Mouse (Mus musculus): ENCODE data around the gene Sprtn.

Sprtn gene

GRCm38 (mm10) chr8:124897386-124898250 lies at the start of gene Sprtn, which contains the start of gene Exoc8:
Sprtn (plus strand) TSS chr8:124897886.
Exoc8 (minus strand) TSS chr8:124897705.
- DNase-seq = peak; percentile 96

GRCm38 (mm10) chr8:124853511-124853910 lies 44.2 kb upstream of the Sprtn start:
- DNase-seq = no peak

DNA sequence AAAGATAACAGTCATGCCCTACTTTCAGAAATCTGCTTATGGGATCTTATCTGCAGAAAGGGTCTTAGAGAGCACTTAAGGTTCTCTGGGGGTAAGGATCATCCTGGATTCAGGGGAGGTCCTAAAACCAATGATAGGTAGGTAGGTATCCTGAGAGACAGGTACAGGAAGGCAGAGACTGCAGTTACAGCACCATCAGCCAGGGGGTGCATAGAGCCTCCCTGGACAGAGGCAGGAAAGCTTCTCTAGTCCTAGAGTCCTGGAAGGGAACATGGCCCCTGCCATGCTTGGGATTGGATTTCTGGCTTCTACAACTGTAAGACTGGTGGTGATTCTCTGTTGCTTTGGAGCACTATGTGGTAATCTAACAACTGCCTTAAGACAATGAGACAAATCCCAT lies 38.2 kb upstream of the Sprtn start:
- DNase-seq = peak; percentile 64

- no peak for DNase-seq
These were observed 37.5 kb upstream of the Sprtn start for GRCm38 (mm10) chr8:124860188-124860587.

GRCm38 (mm10) chr8:124862321-124863162 lies 35.1 kb upstream of the Sprtn start, which contains the start of the genes Gnpat and 2810004N23Rik:
Gnpat (plus strand) TSS chr8:124863033.
2810004N23Rik (minus strand) TSS chr8:124863120.
- peak; percentile 93 for DNase-seq

DNA sequence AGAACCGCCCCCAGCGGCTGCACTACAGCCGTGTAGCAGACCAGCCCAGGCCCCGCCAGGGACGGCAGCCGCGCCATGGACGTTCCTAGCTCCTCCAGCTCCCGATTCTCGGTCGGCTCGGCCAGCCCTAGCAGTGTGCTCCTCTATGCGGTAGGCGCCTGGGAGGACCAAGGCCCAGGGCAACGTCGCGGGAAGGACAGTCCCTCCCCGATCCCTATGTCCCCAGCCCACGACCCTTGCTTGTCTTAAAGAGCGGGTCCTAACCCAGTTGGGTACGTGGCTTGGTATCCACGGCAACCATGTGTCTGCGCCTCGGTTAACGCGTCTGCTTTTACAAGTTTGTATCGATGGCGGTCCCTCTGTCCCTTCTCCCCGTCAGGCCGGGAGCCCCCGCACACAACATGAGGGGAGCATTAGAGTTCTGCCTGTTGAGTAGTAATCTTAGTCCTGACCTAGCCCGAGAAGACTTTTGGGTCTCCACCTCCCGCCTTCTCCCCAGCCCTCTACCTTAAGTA lies 34.5 kb upstream of the Sprtn start:
- DNase-seq = no peak

DNA sequence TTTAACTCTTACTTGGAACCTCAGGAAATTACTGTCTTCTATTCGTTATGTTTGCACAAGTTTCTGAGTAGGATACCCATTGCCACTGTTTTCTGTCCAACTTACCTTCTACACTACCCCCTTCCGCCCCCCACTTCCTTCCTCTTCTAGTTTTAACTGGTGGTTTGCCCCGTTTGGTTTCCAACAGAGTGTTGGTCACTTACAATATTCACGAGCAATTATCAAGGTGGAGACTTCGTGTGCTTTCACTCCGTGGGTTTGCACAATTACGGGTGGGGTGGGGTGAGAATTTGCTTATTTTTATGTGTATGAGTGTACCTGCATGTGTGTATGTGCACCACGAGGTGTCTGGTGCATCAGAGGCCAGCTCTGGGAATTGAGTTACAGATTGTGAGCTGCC lies 34.0 kb upstream of the Sprtn start:
- DNase-seq = no peak

- peak; percentile 21 for DNase-seq
These were observed 31.0 kb upstream of the Sprtn start for GRCm38 (mm10) chr8:124866669-124867068.

DNA sequence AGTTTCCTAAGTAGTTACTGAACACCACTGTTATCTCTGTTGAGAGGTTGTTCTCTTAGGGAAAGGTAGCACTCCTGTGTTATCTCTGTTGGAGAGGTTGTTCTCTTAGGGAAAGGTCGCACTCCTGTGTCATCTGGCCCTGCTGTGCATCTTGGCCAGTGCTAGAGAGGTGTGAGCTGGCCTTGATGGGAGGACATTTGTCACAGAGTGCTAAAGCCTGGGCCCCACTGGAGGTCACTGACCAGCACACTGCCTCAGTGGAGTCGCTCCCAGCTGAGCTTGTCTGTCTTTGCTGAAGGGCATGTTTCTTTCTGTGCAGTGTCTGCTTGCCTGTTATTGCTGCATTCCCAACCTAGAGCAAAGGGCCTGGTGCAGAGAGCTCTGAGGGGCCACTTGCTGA lies 30.6 kb upstream of the Sprtn start:
- no peak for DNase-seq

GRCm38 (mm10) chr8:124869708-124870107 lies 28.0 kb upstream of the Sprtn start:
- DNase-seq = no peak

- no peak for DNase-seq
These were observed 26.2 kb upstream of the Sprtn start for GRCm38 (mm10) chr8:124871474-124871873.

DNA sequence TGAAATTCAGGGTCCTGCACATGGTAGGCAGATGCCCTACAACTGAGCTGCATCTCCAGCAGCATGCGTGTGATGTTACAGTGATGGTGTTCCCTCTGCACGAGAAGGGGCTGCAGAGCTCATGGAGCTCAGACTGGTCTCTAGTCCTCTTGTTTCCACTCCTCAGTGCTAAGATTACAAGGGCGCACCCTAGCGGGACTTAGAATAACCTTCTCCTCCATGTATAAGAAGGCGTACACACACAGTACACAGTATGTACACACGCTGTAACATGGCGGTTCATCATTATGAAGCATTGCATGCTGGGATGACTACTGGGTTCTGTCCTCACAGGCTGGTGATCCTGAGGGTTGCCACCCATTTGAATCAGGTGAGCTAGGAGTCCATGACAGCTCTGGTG lies 25.6 kb upstream of the Sprtn start:
- no peak for DNase-seq

DNA sequence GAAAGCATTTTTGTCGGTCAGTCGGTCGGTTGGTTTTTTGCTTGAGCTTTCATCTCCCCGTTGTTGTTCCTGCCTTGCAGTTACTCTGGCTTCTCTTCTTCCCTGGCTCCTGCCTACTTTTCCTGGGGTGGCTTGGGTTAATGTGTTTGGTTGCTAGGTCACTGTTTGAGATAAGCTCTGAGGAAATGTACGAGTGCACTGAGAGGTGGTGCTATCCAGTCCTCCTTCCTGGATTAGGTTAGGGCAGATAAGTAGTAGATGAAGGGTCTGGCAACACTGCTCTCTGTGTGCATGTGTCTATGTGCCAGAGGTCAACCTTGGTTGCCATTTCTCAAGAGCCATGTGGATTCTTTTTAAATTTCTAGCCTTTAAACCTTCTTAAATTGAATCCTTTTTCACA lies 25.0 kb upstream of the Sprtn start:
- DNase-seq = peak; percentile 53

- DNase-seq = no peak
These were observed 19.5 kb upstream of the Sprtn start for GRCm38 (mm10) chr8:124878141-124878540.

DNA sequence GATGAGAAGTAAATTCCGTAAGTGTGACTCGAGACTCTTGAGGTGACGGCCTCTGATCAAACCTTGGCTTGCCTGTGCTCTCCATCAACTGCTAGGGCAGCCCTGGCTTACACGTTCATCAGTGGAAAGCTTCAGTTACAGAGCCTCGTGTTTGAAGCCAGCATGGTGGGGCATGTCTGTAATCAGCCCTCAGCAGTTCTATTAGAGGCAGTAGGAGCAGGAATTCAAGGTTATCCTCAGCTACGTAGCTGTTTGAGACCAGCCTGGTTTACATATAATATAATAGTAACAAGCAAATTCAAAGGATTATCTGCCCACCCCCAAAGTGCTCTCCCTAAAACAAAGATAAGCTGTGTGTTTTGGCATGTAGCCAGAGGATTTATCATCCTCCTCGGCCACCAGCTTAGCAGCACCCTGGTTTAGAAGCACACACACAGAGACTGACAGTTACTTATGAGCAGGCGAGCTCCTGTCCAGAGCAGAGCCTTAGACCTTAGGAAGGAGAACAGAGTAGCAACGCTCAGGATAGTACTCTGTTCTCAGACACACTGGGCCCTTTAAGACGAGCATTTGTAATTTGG lies 18.6 kb upstream of the Sprtn start:
- no peak for DNase-seq

- no peak for DNase-seq
These were observed 9.3 kb upstream of the Sprtn start for GRCm38 (mm10) chr8:124888385-124888784.

DNA sequence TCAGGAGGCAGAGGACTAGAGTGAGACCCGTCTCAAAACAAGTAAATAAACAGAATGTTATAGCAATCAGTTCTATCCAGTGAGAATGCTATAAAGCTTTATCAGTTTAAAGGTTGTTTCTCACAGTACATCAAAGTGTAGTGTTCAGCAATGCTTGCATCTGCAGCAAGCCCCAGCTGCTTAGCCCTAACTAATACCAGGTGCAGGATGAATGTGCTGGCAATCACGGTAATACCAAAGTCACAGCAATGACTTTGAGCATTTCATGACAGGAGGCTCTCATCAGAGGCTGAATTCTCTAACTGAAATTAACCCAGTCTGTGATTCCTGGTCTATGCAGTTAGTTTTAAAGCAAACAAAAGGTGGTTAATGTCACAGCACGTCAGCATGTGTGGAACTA lies 5.1 kb upstream of the Sprtn start:
- DNase-seq = no peak

DNA sequence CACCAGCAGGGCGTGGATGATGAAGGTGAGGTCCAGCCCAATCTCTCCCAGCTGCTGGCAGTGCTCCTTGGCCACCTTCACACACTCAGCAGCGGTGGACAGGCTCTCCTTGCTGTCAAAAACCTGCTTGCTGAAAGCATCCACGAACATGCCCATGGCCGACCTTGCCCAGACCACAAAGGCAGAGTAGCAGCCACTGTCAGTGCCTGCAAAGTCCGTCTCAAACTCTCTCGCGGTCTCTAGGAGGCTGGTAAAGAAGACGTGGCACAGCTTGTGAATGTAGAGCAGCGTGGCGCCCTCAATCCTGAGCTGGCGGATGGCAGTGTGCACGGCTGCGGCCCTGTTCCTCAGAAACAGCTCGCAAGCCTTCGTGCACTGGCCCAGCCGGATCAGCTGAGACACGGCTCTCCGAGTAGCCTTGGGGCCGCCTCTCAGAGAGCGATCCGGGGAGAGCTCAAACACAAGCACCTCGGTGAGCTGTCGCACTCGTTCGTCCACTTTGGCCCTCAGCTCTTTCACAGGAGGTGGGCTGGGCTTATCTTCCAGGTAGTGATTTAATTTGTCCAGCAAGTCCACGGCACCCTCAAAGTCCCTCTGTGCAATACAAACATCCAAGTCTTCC lies 1.6 kb upstream of the Sprtn start:
- DNase-seq = no peak

- DNase-seq = peak; percentile 91
These were observed 877 bp upstream of the Sprtn start for GRCm38 (mm10) chr8:124896632-124897385.

DNA sequence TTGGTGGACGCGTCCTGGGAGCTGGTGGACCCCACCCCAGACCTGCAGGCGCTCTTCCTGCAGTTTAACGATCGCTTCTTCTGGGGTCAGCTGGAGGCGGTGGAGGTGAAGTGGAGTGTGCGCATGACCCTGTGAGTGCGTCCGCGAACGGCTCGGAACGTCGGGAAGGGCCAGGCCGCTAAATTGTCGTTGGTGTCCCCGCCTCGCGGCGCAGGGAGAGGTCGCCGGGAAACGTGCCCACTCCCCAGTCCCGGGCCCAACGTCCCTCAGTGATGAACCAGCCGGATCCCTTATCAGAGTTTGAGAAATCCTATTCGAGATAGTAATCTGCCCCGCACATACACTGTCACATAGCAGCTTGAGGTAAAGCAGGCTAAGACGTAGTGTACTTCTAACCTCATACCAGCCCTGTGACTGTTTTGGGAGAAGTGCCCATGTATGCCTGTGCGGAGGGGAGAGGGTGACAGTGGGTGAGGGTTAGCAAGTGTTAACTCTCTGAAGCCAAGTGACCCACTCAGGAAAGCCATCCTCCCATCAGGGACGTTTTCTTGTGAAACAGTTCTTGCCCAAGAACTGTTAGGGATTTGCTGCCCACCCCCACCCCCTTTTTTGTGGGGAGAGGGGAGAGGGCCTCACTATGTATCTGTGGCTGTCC lies 692 bp downstream of the Sprtn start:
- DNase-seq = no peak

DNA sequence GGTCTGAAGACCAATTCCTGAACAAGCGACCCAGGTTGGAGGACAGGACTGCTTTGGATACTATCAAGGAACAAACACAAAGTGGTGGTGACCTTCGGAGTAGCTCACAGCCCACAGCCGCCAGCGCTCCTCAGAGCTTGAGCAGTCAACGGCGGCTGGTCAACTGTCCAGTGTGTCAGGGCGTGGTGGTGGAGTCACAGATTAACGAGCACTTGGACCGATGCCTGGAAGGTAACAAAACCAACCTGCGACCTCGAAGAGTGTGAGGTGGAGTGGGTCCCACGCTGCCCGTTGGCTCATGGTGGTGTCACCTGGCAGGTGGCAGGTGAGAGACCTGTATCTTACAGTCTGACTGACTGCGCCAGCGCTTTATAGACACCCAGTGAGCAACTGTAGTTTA lies 5.5 kb downstream of the Sprtn start:
- DNase-seq = no peak
